24 mouse cellular contexts compared by ENCODE assay signal in the genomic region with DNA sequence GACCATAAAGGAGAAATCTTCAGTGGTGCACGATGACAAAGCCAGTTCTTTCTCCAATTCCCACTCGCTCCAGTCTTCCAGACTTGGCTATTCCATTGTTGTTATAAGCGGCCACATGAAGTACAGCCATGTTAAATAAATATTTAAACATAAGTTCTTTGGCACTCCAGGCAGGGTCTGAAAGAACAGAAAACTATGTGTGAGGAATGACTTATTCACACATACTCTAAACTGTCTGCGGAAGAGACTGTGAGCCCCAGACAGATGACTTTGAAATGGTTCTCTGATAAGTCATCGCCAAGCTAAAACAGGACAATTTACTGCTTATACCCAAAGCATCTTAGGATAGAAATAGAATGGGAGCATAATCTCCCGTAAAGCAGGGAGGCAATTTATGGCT.
DNase-seq lines count a peak whose midpoint lies in the region; ATAC-seq and TF ChIP-seq lines count a peak whose summit lies in the region.
"Had no signal": no experiment of that assay in that cellular context is flagged by ENCODE, and none has a peak within 500 bp of the region (broad histone marks: within the 10 kb centered on the region; RNA-seq: fewer than 3 reads in every experiment).

No protein-coding gene starts in this region.

- no peak overlapping the region for H3K9ac ChIP-seq in lung, embryonic 14.5 days
- H3K9ac ChIP-seq: embryonic facial prominence, embryonic 15.5 days; forebrain, embryonic 12.5 days; heart, embryonic 15.5 days; hindbrain, embryonic 13.5 days had no signal

- intact Hi-C loops in left cerebral cortex, postnatal 25 days (cut with DNase I), result no loop called here

- H3K4me3 ChIP-seq in lung, embryonic 14.5 days (ENCODE audit: low read depth, low read length), result no peak overlapping the region
- H3K4me3 ChIP-seq: embryonic facial prominence, embryonic 15.5 days; forebrain, embryonic 12.5 days; heart, adult 2 months; heart, embryonic 15.5 days; hindbrain, embryonic 13.5 days had no signal

- no peaks in the 10 kb centered on the region for H3K9me3 ChIP-seq in lung, embryonic 14.5 days (ENCODE audit: low read depth, low read length)
- H3K9me3 ChIP-seq: embryonic facial prominence, embryonic 15.5 days; forebrain, embryonic 12.5 days; heart, embryonic 15.5 days; hindbrain, embryonic 13.5 days had no signal

- POLR2A ChIA-PET in Patski (lab: Charles Lee), result no interaction called here

- peak; percentile 78 for DNase-seq in lung, embryonic 14.5 days
- no peak for DNase-seq in lung, postnatal 4 days
- DNase-seq in lung, postnatal 10 days, result peak; percentile 2
- no peak for DNase-seq in lung, adult 18-20 months
- peak; percentile 12 for DNase-seq in Patski (ENCODE audit: low read depth, low spot score)
- peak; percentile 1 for DNase-seq in lung, postnatal 36 days
- no peak for DNase-seq in left cerebral cortex, postnatal 25 days (ENCODE audit: low spot score in 2 of 2)
- DNase-seq: adrenal gland, postnatal 14 days; cerebellum, adult 11-12 months; cerebellum, adult 9-11 months; cerebellum, postnatal 36 days; embryo, embryonic 11 days; gastrocnemius, postnatal 14 days; heart, adult 2 months; heart, postnatal 14 days had no signal

- H3K4me1 ChIP-seq in lung, embryonic 14.5 days (ENCODE audit: insufficient read depth), result no peaks in the 10 kb centered on the region
- H3K4me1 ChIP-seq: embryonic facial prominence, embryonic 15.5 days; forebrain, embryonic 12.5 days; heart, embryonic 15.5 days had no signal

- TF ChIP-seq CTCF in lung, embryonic 14.5 days (IDR thresholded peaks at IDR 0.05; ENCODE audit: low read depth), result no peak
- no peak for TF ChIP-seq CTCF in Patski (IDR thresholded peaks at IDR 0.05)

- H3K27me3 ChIP-seq in lung, embryonic 14.5 days (ENCODE audit: insufficient read depth, low read length), result no peaks in the 10 kb centered on the region
- H3K27me3 ChIP-seq in Patski, result no peaks in the 10 kb centered on the region
- H3K27me3 ChIP-seq: CH12.LX; embryonic facial prominence, embryonic 15.5 days; forebrain, embryonic 12.5 days; heart, embryonic 15.5 days; hindbrain, embryonic 13.5 days had no signal

- in situ Hi-C loops in Patski (cut with MboI; ENCODE audit: low pct_unique_long_range_greater_than_20kb), result no loop called here

- no peaks in the 10 kb centered on the region for H3K36me3 ChIP-seq in lung, embryonic 14.5 days (ENCODE audit: insufficient read depth)
- H3K36me3 ChIP-seq: embryonic facial prominence, embryonic 15.5 days; forebrain, embryonic 12.5 days; heart, embryonic 15.5 days; hindbrain, embryonic 13.5 days had no signal

- peak; percentile 90 for ATAC-seq in lung, embryonic 14.5 days (ENCODE audit: insufficient read depth)
- peak; percentile 62 for ATAC-seq in Patski
- no peak for ATAC-seq in activated CD4-positive, CD25-positive, alpha-beta regulatory T cell, adult 4 months
- ATAC-seq: forebrain, embryonic 16.5 days; hindbrain, postnatal 0 days had no signal

- CTCF ChIA-PET in Patski (lab: Charles Lee), result no interaction called here

- 12% methylated on average over 6 of the region's 6 CpGs for WGBS in lung, embryonic 14.5 days

- H3K4me2 ChIP-seq in lung, embryonic 14.5 days, result 0 out of 2 replicates have a peak overlapping the region, but pooled peaks have one; percentile 5
- H3K4me2 ChIP-seq: embryonic facial prominence, embryonic 15.5 days; forebrain, embryonic 12.5 days; heart, embryonic 11.5 days; heart, embryonic 15.5 days; hindbrain, embryonic 13.5 days had no signal

- peak overlapping the region; percentile 32; the same call in 1 of the 2 replicates for H3K27ac ChIP-seq in lung, embryonic 14.5 days (ENCODE audit: low read depth)
- H3K27ac ChIP-seq: embryonic facial prominence, embryonic 15.5 days; forebrain, embryonic 12.5 days; heart, adult 2 months; heart, embryonic 15.5 days; hindbrain, embryonic 13.5 days; hindbrain, postnatal 0 days had no signal

Comparison
In these comparisons a context has a peak if more than half of its experiments do, and no peak if none do; other contexts are left out.
1. DNase-seq: peak in lung, embryonic 14.5 days (single experiment), lung, postnatal 10 days (single experiment), Patski (single experiment) and lung, postnatal 36 days (single experiment); none in lung, postnatal 4 days (0 of 2), lung, adult 18-20 months (0 of 2) and left cerebral cortex, postnatal 25 days (0 of 2).